Mouse (Mus musculus): Measurements from ENCODE around the gene Hmgb1.

The Hmgb1 gene

DNA sequence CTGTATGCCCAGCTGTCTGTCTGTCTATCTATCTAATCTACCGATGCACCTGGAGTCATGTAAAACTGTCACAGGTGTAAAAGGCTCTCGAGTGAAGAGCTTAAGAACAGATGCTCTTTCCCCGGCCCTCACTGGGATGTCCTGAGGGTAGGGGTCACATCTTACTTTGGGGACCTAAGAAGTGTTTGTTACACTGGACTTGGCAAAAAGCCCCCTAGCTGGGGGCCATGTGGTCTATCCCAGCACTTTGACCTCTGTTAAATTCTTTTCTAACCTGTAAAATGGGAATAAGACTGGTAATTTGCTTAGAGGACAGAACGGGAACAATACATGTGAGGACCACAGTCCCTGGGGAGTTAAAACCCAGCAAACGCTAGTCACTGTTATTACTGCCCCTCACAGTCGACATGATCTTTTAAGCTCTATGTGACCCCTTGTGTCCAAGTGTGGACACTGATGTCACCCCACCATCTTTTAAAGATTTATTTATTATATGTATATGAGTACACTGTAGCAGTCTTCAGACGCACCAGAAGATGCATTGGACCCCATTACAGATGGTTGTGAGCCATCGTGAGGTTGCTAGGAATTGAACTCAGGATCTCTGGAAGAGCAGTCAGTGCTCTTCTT, 80.1 kb downstream of the Hmgb1 start:
- no peak for DNase-seq (ENCODE audit: low read depth, low spot score)

DNA sequence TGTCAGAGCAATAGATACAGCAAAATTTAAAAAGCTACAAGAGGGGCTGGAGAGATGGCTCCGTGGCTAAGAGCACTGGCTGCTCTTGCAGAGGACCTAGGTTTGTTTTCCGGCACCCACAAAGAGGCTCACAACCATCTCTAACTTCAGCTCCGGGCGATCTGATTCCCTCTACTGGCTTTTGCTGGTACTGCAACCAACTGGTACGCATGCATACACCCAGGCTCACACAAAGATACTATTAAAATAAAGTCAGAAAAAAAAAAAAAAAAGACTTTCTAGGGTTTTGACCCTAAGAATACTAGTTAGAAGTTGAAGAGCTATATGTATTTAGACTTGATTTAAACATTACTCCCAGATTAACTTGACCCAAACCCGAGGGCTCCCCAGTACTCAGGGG, 82.4 kb downstream of the Hmgb1 start:
- peak; percentile 15 for DNase-seq (ENCODE audit: low read depth, low spot score)

DNA sequence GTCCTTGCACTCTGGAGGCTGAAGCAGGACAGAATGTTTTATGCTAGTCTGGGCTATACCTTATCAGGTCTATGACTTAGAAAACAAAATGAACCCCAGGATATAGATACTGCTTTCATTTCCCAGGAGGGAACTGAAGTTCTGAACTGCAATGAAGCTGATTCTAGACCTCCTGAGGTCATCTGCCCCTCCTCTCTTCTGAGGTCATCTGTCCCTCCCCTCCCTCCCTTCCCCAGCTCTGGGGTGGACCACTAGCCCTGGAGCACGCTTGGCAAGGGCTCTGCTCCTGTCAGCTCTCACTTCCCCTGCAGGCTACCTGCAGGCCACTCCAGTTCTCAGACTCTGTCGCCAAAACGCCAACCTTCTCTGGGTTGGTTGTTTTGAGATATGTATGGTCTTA, 84.2 kb downstream of the Hmgb1 start:
- DNase-seq (ENCODE audit: low read depth, low spot score), result no peak

DNA sequence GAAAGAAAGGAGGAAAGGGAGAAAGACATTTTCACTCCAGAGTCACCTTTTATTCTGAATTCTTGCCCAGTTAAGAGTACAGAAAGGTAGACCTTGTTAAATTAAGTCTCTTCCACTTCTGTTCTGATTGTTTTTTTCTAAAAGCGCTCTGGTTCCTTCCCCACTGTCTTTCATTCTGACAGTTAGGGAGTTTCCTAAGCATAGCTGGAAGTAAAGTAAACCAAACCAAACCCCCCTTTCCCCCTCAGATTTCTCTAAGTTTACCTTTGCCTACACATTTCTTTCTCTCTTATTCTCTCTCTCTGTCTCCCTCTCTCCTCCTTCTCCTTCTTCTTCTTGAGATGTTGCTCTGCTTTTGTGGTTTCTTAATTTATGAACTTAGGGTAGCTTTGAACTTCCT, 85.3 kb downstream of the Hmgb1 start:
- DNase-seq (ENCODE audit: low read depth, low spot score), result no peak

DNA sequence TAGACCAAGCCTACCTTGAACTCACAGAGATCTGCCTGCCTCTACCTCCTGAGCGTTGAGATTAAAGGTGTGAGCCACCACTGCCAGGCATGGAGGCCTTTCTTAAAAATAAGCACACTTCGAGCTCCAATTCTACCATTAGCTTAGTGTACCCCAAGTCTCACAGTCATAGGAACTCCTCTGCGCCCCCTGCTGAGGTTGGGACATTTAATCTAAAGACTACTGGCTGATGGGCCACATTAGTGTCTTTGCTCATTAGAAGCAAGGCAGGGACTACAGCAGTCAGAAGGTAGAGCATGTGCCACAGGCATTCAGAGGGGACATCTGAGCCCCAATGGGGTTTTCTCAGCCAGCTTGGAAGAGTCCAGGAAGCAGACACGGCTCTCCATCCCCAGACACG, 86.4 kb downstream of the Hmgb1 start:
- peak; percentile 26 for DNase-seq (ENCODE audit: low read depth, low spot score)

- no peak for DNase-seq (ENCODE audit: low read depth, low spot score)
These were observed 88.0 kb downstream of the Hmgb1 start for GRCm38 (mm10) chr5:149096284-149096683.

- DNase-seq (ENCODE audit: low read depth, low spot score), result no peak
These were observed 91.4 kb downstream of the Hmgb1 start for GRCm38 (mm10) chr5:149092926-149093325.

DNA sequence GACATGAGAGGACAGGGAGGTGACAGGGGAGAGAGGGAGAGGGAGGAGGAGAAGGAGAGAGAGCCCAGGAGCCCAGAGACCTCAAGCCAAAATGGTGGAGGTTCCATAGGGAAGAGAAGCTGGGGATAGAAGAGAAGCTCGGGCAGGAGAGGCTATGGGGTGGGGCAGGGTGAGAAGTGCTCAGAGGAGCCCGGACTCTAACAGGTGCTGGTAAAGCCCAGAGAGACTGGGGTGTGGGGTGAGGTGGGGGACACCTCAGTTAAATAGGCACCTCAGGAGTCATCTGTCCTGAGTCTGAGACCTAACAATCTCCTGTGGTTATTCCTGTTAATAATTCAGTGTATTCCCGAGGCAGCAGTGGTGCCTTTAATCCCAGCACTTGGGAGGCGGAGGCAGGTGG, 91.8 kb downstream of the Hmgb1 start:
- no peak for DNase-seq (ENCODE audit: low read depth, low spot score)

DNA sequence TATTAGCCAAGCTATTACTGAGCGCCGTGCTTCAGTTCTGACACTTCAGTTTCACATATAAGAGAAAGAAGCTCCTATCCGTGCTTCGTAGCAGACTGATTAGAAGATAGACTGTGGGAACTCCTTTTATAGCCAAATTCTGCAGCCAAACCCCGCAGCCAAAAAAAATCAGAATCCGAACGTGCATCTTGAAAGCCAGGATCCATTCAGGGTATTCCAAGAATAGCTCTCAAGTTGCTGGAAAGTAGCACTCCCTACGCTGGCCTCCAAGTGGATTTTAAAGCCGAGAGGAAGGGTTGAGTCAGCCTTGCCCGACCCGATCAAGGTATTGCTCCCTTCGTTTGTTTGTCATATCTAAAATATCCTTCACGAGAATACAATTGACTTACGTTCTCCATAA, 93.0 kb downstream of the Hmgb1 start:
- DNase-seq (ENCODE audit: low read depth, low spot score), result no peak

- no peak for DNase-seq (ENCODE audit: low read depth, low spot score)
These were observed 94.4 kb downstream of the Hmgb1 start for GRCm38 (mm10) chr5:149089860-149090259.

GRCm38 (mm10) chr5:149089456-149089855, 94.8 kb downstream of the Hmgb1 start:
- no peak for DNase-seq (ENCODE audit: low read depth, low spot score)

DNA sequence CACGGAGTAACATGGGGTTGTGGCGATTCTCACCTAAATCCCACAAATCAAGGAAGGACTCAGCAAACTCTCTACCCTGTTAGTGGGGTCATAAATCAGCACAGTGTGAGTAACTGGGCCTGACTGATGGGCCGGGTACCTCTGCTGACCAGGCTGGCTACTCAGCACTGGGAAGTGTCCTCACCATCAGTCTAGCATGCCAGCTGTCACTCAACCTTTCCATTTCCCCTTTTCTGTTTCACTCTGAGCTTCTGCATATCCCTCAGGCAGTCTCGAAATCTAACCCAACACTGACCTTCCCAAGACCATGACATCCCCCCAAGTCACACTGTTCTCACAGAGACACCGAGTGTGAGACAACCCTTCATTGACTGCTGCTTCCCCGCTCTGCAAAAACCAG, 95.4 kb downstream of the Hmgb1 start:
- no peak for DNase-seq (ENCODE audit: low read depth, low spot score)

DNA sequence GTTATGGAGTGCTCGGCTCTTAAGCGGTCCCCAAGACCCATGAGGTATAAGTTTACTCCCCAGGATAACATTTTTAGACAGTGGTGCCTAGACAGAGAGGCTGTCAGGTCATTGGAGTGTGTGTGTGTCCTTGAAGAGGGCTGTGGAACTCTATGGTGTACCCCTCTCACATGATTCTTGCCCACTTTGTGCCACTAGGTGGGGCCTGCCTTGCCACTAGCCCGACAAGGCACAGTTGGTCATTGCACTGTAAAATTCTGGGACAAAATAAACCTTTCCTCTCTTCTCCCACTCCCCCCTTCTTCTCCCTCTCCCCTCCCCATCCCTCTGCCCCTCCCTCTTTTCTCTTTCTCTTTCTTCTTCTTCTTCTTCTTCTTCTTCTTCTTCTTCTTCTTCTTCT, 96.1 kb downstream of the Hmgb1 start:
- DNase-seq (ENCODE audit: low read depth, low spot score), result peak; percentile 23

DNA sequence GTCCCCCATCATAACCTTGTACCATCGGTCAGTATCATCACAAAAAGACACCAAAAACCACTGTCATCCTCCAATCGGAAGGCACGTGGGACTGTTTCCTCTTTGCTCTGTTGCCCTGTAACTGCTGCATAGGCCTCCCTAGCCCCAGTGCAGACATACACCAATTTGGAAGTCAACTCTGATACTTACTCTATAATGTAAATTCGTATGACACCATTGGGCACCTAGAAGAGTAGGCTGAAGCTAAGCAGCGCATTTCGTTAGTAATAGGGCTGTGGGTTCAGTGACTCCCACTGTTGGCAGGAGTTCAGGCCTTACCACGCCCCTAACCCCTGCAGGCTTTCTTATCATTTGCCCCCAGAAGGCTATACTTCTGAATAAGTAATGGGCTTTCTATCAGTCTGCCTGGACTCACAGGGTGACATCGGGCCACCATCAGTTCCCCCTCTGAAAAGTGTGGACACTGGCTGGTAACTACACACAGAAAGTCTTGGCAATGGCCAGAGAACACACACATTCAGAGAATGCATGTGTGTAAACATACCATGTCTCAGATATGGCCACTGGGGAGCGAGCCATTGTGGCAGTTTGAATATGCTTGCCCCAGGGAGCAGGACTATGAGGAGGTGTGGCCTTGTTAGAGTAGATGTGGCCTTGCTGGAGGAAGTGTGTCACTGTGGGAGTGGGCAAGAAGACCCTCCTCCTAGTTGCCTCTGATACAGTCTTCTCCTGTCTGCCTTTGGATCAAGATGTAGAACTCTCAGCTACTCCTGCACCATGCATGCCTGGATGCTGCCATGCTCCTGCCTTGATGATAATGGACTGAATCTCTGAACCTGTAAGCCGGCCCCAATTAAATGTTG, 97.7 kb downstream of the Hmgb1 start:
- no peak for DNase-seq (ENCODE audit: low read depth, low spot score)

GRCm38 (mm10) chr5:149080466-149080865, 103.8 kb downstream of the Hmgb1 start:
- peak; percentile 61 for DNase-seq (ENCODE audit: low read depth, low spot score)

- DNase-seq (ENCODE audit: low read depth, low spot score), result peak; percentile 17
These were observed 104.5 kb downstream of the Hmgb1 start for GRCm38 (mm10) chr5:149079758-149080150.

DNA sequence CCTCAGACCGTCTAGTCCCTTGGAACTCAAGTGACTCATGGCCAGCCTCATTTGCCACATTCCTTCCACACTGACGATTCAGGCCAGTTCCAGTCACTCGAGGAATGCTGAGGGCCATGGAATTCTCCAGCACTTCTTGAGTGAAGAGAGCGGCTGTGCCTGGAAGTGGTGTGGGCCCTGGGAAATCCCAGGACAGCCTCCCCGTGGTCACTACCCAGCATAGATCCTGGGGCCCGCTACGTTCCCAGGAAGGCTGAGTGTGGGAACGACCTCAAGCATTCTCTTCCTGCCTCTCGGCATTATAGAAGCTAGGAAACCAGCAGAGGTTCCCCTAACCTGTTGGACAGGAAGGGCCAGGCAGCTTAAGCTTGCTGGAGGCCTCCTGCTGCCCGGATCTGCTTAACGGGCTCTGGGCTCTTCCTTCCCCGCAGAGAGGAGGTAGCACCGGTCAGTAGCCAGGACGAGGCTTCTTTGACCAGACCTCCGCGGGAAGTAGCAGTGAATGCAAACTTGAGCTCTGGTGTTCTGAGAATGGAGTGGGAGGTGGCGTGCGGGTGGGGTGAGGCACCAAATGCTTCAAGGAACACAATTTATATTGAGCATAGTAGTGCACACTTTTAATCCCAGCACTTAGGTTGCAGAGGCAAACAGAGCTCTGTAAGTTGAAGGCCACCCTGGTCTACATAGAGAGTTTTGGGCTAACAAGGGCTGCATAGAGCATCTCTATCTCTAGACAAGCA, 105.1 kb downstream of the Hmgb1 start:
- no peak for DNase-seq (ENCODE audit: low read depth, low spot score)

DNA sequence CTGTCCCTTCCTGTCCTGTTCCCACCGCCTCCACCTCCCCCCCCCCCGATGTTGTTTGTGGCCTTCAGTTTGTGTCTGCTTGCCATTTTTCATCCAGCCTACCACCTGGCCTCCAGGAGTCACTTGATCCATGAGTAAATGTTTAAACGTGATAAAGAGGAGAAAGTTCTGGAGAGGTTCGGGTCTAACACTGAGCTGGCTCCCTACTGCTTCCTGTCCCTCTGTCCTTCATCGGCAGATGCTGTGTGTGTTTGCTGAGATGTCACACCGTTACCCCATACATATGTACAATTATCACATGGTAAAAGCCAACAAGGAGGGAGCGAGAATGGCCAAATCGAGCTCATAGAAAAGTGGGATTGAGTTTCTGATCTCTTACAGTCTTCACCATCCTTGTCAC, 107.2 kb downstream of the Hmgb1 start:
- DNase-seq (ENCODE audit: low read depth, low spot score), result no peak

- peak; percentile 40 for DNase-seq (ENCODE audit: low read depth, low spot score)
These were observed 112.7 kb downstream of the Hmgb1 start for GRCm38 (mm10) chr5:149071546-149071945.

DNA sequence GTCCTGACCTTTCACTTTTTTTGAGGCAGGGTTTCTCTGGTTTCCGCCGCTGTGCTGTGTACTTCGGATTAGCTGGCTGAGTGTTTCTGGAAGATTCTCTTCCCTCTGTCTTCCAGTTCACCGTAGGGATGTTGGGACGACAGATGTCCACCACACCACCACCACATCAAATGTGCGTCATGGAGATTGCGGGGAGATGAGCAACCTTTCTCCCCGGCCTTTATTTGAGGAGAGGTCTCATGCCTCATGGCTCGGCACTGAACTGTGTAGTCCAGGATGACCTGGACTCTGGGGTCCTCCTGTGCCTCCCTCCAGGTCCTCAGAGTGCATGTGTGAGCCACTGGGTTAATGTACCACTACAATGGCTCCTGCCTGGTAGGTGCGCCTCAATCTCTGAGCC, 115.5 kb downstream of the Hmgb1 start:
- no peak for DNase-seq (ENCODE audit: low read depth, low spot score)

DNA sequence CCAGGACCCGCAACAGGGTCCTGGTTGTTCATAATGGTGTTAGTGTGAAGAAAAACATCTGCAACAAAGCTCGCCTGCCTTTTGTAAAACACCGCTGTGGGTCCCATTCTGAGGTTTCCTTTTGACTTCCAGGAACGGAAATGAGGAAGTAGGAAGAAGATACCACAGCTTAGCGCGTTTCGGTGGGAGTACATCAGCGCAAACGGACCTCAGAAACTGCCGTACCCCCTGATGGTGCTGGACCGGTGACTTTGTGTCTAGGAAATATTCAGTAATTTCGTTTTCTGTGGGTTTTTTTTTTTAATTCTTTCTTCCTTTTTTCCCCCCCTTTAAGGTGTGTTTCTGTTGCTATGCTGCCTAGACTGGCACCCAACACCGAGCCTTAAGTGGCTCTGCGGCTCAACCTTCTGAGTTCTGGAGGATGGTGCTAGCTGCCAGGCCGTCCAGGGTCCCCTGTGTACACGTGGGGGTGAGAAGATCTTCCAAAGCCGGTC, 116.0 kb downstream of the Hmgb1 start:
- peak; percentile 37 for DNase-seq (ENCODE audit: low read depth, low spot score)

DNA sequence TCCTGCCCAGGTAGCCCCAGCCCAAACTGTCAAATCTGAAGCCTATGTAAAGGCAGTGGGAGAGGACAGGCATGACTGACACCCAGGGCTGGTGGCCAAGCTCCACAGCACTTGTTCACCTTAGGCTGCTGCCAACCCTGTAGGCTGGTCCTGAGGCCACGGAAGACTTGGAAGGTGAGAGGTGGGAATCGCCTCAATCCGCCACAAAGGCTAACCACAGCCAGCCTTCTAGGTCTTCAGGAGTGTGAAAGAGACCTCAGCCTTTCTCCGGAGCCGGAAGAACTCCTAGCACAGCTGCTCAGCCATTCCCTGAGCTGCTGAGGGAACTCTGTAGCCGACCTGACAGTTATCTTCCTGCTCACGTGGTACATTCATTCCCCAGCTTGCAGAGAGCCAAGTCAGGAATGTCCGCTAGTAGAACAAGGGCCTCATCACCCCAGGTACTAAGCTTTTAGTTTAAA, 116.8 kb downstream of the Hmgb1 start:
- peak; percentile 29 for DNase-seq (ENCODE audit: low read depth, low spot score)
